Mouse (Mus musculus): ENCODE measurements around the gene Mknk1.

Gene Mknk1

DNA sequence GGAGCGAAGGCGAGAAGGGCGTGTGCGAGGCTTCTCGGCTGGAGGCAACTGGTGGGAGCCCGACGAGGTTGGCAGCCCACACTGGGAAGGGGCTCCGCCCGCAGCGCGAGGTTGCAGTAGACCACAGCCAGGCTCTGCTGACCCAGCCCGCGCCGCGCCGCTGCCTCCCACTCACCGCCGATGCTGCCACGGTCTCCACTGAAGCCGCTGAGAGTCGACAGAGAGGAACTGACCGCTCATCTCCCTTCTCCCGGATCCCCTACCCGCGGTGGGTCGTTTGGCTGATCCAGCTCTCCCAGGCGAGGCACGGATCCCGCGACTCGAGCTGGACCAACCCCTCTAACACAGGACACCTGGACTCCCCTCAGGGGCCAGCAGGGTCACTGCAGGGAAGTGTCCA, 51.6 kb downstream of the Mknk1 start, which contains the start of gene 6430628N08Rik:
6430628N08Rik (plus strand) TSS at position 113 of the 400 bp plus-strand sequence.
- peak; percentile 23 for DNase-seq (ENCODE audit: inconsistent ontology term)

DNA sequence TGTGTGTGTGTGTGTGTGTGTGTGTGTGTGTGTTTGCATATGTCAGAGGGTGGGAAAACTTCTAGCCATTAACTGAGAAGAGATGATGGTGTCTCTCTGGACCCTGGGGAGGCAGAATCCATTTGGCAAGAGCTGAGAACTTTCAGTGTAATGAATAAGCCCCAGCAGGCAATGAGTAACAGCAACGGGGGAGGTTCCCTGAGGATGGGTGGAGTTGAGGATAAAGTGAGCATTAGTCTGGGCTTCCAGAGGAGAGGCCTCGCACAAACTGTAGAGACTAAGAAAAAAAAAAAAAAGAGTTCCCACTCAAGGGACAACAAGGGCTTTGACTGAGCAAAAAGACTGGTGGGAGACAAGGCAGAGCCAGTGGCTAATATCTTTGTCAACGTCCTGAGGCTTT, 55.3 kb downstream of the Mknk1 start:
- no peak for DNase-seq (ENCODE audit: inconsistent ontology term)

DNA sequence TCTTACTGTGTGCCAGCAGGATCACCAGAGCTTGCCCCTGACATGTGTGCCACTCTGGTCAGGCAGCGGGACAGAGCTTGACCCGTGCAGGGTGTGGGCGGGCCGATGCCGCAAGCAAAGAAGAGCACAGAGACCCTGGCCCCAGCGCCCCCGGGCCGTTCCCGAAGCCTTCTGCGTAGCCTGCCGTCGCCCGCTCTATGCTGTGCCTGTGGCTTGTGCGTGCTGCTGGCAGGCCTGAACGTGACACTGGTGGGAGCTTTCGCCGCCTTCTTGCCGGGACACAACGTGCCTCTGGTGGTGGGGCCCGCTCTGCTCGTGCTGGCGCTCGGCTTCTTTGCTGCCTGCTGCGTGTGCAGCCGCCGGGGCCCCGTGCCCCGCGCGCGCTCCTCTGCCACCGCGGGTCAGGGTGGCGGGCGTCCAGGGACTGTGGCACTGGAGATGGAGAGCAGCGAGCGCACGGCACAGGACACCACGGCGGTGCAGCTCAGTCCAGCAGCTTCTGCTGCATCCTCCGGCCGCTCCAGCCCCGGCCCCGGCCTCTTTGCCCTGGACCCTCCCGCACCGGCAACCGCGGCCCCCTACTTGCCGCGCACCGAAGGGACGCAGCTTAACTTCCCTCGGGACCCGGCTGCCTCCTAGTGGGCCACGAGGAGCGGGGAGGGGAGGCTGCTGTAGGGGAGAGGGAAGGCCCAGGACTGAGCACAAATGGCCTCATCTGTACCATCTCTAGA, 59.1 kb downstream of the Mknk1 start:
- DNase-seq (ENCODE audit: inconsistent ontology term) = peak; percentile 49

DNA sequence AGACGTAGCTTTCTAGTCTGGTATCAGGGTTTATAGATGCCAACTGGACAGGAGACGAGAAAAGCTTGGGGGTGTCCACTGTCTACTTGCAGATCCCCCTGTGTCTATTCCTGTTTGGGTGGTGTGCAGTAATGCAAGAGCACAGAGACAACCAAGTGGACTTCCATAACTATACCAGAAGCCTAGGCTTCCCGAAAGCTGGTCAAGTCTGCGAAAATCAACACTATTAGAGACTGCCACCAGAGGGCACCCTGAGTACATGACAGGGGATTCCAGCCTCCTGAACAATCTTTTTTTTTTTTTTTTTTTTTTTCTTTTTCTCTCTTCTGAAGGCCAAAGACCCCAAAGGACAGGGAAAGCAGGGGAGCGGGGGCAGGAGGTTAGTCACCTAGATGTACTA, 63.8 kb downstream of the Mknk1 start:
- DNase-seq (ENCODE audit: inconsistent ontology term) = peak; percentile 47

DNA sequence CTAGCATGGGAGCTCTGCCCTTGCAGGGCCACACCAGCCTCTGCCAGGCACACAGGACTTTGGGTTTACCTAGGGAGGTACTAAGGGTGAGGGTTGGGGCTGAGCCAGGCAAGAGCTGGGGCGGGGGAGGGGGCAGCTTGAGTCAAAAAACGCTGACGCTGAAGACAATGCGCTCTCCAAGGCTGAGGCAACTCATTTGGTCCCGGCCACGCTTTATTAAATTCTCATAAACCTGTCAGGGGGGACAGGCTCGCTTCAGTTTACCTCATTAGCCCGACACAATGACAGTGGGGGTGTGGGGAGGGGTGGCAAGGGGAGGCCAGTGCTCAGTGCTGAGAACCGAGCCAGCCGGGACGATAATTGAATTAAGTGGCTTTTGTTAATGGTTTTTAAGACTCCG, 65.4 kb downstream of the Mknk1 start:
- no peak for DNase-seq (ENCODE audit: inconsistent ontology term)

DNA sequence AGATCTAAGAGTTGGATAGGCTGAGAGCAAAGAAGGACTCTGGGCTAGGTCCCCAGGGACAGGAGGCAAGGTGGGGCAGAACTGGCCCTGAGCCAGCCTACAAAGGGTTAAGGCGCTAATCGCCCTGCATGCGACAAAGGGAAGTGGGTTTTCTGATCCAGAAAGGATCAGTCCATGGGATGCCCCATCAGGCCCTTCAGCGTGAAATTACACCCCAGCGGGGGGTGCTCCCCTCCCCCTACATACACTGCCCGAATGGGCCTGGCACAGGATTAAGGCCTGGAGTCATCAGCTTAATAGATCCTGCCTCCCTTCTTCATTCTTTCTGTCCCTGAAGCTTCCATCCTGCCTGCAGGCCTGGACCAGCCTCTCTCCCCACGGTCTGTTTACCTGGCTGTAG, 66.7 kb downstream of the Mknk1 start:
- no peak for DNase-seq (ENCODE audit: inconsistent ontology term)

DNA sequence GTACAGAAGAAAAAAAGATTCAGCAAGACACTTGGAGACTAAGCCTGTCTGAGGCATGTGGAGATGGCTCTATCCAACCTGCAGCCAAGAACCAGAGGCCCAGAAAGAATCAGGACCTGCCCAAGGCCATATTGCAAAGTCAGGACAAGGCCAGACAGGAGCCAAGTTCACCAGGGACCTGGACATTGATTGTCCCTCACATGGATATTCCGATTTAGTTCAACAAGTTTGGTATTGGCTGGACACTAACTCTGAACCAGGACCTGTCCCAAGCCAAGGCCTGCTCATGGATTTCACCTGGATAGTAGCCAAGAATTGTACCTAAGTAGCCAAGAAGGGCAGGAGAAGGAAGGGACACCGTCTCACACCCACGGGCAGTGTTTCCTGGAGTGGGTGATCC, 67.8 kb downstream of the Mknk1 start:
- DNase-seq (ENCODE audit: inconsistent ontology term) = no peak

DNA sequence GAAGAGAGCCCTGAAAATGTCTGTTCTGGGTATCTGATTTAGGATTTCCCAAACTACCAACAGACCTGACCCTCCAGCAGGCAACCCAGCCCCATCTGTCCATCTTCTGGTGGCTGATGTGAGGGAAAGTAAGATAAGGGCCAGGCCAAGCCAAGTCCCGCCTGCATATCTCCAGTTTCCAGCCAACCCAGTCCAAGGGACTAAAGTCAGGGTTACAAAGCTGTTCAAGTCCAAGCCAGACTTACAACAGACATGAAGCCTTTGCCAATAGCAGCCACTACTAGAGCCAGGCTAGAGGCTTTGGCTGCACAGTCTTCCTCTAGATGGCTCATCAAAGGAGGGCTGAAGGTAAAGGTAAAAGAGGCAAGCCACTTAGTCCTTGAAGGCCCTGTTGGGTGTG, 69.0 kb downstream of the Mknk1 start:
- no peak for DNase-seq (ENCODE audit: inconsistent ontology term)

DNA sequence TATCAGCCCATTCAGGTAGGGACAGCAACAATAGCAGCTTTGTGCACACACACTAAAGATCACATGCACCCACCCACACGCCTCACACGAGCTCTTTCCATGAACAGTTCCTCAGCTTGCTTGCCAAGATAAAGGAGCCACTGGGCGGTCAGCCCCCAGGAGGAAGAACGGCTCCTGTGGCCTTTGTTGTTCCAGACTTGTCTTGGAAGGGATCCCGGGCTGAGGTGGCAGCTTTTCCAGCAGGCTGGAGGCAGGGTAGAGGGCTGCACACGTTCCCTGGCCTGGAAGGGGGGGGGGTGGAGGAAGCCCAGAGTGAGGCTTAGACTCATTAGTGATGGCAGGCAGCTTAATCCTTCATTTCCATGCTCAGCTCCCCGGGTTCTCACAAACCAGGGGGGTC, 69.6 kb downstream of the Mknk1 start:
- peak; percentile 79 for DNase-seq (ENCODE audit: inconsistent ontology term)

DNA sequence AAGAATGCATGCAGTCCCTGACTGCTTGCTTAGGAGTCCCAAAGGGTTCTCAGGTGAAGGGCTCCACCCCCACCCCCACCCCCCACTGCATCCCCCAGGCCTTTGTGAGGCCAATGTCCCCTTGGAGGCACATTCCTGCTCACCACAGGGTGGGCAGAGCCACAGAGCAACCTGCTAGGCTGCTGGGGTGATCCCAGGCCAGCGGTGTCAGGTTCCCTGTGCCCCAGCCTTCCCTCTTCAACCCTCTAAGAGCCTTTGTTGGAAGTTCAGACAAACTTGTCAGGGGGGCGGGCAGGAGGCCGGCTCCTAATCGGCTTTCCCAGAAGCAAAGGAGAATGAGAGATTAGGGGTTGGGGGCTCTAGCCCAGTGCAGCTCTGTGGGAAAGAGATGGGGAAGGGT, 72.6 kb downstream of the Mknk1 start:
- no peak for DNase-seq (ENCODE audit: inconsistent ontology term)

DNA sequence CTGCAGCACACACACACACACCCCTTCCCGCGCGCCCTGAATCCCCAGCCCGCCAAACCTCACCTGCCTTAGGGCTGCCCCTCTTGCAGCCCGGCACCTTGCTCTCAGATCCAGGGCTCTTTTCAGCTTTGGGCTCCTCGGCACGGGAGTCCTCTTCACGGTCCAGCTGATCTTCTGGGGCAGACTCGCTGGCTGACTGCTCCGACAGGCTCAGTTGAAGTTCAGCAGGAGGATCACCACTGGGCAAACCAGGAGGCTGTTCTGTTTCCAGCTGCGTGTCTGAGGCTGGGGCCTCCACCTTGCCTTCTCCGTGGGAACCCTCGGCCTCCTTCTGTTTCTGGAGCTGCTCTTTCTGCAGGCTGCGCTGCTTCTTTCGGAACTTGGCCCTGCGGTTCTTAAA, 80.9 kb downstream of the Mknk1 start:
- DNase-seq (ENCODE audit: inconsistent ontology term) = no peak

DNA sequence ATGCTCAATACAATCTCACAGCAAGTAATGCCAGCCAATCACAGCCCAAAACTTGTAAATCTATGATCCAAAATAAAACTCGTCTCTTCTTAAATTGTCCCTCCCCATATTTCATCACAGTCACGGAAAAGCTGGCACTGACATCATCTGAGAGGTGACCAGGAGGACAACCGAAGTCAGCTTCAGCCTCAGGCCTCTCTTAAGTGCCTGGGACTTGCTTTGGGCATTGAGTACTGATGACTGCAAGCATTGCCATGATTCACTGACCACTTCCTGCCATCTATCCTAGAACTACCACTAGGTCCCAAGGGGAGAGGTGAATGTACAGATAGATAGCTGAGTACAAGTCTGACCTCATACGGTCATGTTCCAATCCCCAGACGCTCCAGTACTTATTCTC, 83.7 kb downstream of the Mknk1 start:
- no peak for DNase-seq (ENCODE audit: inconsistent ontology term)

DNA sequence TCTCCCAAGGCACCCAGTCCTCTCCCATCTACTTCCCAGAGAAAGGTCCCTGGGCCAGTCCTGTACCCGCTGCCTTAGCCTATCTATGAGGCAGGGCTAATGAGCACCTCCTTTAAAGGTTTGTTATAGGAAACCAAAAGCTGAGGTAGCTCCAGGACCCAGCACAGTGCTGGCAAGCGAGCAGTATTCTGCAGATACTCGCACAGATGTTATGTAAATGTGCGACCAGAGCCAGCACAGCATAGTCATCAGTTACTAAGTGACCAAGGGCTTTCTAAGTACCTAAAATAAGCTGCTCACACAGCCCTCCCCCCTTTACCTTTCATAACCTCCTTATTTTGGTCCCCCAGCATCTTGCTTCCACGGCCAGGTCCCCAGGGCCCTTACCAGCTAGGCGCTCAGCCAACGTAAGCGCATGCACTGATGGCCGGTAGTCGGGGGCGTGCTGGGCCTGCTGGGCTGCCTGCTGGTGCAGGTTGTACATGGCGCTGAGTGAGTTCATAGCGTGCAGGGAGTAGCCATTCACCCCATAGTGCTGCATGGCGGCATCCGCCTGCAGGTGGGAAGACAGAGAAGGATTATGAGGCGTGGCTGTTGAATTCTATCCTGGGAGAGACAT, 84.4 kb downstream of the Mknk1 start:
- DNase-seq (ENCODE audit: inconsistent ontology term) = no peak

DNA sequence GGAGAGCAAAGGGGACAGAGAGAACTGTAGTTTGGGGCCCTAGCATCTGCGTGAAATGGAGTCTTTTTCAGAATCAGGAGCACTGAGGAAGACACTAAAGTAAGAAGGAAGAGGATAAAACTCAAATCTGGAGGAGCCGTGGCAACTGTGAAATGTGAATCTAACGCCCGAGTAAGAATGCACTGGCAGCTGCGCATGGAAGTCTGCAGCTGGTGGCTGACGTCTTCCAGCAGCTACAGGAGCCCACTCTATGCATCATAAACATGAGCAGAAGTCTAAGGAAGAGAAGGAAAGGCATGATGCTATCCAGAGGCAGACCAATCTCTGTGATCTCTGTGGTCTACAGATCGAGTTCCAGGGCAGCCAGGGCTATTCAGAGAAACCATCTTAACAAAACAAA, 88.6 kb downstream of the Mknk1 start:
- no peak for DNase-seq (ENCODE audit: inconsistent ontology term)

Data from Muller cell, postnatal 12 days (primary cell).